Mouse (Mus musculus): ENCODE measurements around the gene Gimap8.

- no peak for TF ChIP-seq CTCF (IDR thresholded peaks at IDR 0.05)
- no peak for TF ChIP-seq EP300 (IDR thresholded peaks at IDR 0.05)
Observed at GRCm38 (mm10) chr6:48675931-48676859, 29.2 kb downstream of the Gimap8 start, which contains the start of gene Gimap9.

Measured in lung, postnatal 0 days (tissue).